Mouse (Mus musculus): ENCODE measurements at regions not wholly inside any gene's neighbourhood (a gene's known extent, or its start where the extent isn't known, plus 50 kb on each side); places are given as distances from the start of the nearest gene placed in this dataset.

GRCm38 (mm10) chr17:63003911-63004310 is 122.8 kb upstream of the Efna5 start:
- Histone ChIP-seq H3K9me3 (ENCODE audit: control insufficient read depth, low read length) (no peaks in the 10 kb centered on the region), H3K36me3 (ENCODE audit: control insufficient read depth, insufficient read depth, low read length) (no peaks in the 10 kb centered on the region), H3K9ac (replicated peaks; ENCODE audit: low read length) (no peak overlapping the region), H3K4me3 (replicated peaks; ENCODE audit: low read depth, low read length) (no peak overlapping the region), H3K4me1 (ENCODE audit: control insufficient read depth, insufficient read depth, low read length) (peaks cover 15% of the 10 kb centered on the region; the same call in 1 of the 2 replicates), H3K27ac (replicated peaks; ENCODE audit: low read depth, low read length) (no peak overlapping the region), H3K27me3 (ENCODE audit: control insufficient read depth, insufficient read depth, low read length) (no peaks in the 10 kb centered on the region), H3K4me2 (ENCODE audit: low read length) (no peak overlapping the region)
- 92% methylated on average over 5 of the region's 5 CpGs for WGBS
- DNase-seq = no peak
- no peak for ATAC-seq (ENCODE audit: low FRiP score, low TSS enrichment)

GRCm38 (mm10) chr17:63002729-63003128 is 121.6 kb upstream of the Efna5 start:
- H3K4me1 ChIP-seq (ENCODE audit: control insufficient read depth, insufficient read depth, low read length) = 0 out of 2 replicates have a peak, but pooled peaks cover 8% of the 10 kb centered on the region
- DNase-seq (no peak), ATAC-seq (ENCODE audit: low FRiP score, low TSS enrichment) (no peak)
- no peaks in the 10 kb centered on the region for H3K27me3 ChIP-seq (ENCODE audit: control insufficient read depth, insufficient read depth, low read length)
- no peak overlapping the region for H3K27ac ChIP-seq (replicated peaks; ENCODE audit: low read depth, low read length)
- no peaks in the 10 kb centered on the region for H3K36me3 ChIP-seq (ENCODE audit: control insufficient read depth, insufficient read depth, low read length)
- no peak overlapping the region for H3K9ac ChIP-seq (replicated peaks; ENCODE audit: low read length)
- no peak overlapping the region for H3K4me2 ChIP-seq (ENCODE audit: low read length)
- no peak overlapping the region for H3K4me3 ChIP-seq (replicated peaks; ENCODE audit: low read depth, low read length)
- WGBS = 95% methylated on average over 4 of the region's 4 CpGs
- H3K9me3 ChIP-seq (ENCODE audit: control insufficient read depth, low read length) = no peaks in the 10 kb centered on the region

- 36% methylated on average over 2 of the region's 2 CpGs for WGBS
- H3K27ac ChIP-seq (replicated peaks; ENCODE audit: low read depth, low read length) = no peak overlapping the region
- ATAC-seq (ENCODE audit: low FRiP score, low TSS enrichment) (no peak), DNase-seq (no peak)
- H3K9ac ChIP-seq (replicated peaks; ENCODE audit: low read length) = no peak overlapping the region
- no peaks in the 10 kb centered on the region for H3K9me3 ChIP-seq (ENCODE audit: control insufficient read depth, low read length)
- H3K4me1 ChIP-seq (ENCODE audit: control insufficient read depth, insufficient read depth, low read length) = 0 out of 2 replicates have a peak, but pooled peaks cover 8% of the 10 kb centered on the region
- H3K27me3 ChIP-seq (ENCODE audit: control insufficient read depth, insufficient read depth, low read length) = no peaks in the 10 kb centered on the region
- no peak overlapping the region for H3K4me2 ChIP-seq (ENCODE audit: low read length)
- no peaks in the 10 kb centered on the region for H3K36me3 ChIP-seq (ENCODE audit: control insufficient read depth, insufficient read depth, low read length)
- H3K4me3 ChIP-seq (replicated peaks; ENCODE audit: low read depth, low read length) = no peak overlapping the region
Observed at GRCm38 (mm10) chr17:63001898-63002297, 120.8 kb upstream of the Efna5 start.

GRCm38 (mm10) chr17:62997691-62998090 is 116.6 kb upstream of the Efna5 start:
- no peaks in the 10 kb centered on the region for H3K9me3 ChIP-seq (ENCODE audit: control insufficient read depth, low read length)
- DNase-seq (no peak), ATAC-seq (ENCODE audit: low FRiP score, low TSS enrichment) (no peak)
- WGBS = 91% methylated on average over 5 of the region's 5 CpGs
- no peak overlapping the region for H3K4me3 ChIP-seq (replicated peaks; ENCODE audit: low read depth, low read length)
- H3K9ac ChIP-seq (replicated peaks; ENCODE audit: low read length) = no peak overlapping the region
- H3K36me3 ChIP-seq (ENCODE audit: control insufficient read depth, insufficient read depth, low read length) = no peaks in the 10 kb centered on the region
- no peak overlapping the region for H3K27ac ChIP-seq (replicated peaks; ENCODE audit: low read depth, low read length)
- no peaks in the 10 kb centered on the region for H3K27me3 ChIP-seq (ENCODE audit: control insufficient read depth, insufficient read depth, low read length)
- H3K4me1 ChIP-seq (ENCODE audit: control insufficient read depth, insufficient read depth, low read length) = 0 out of 2 replicates have a peak, but pooled peaks cover 3% of the 10 kb centered on the region
- no peak overlapping the region for H3K4me2 ChIP-seq (ENCODE audit: low read length)

GRCm38 (mm10) chr17:62995316-62995715 is 114.2 kb upstream of the Efna5 start:
- H3K36me3 ChIP-seq (ENCODE audit: control insufficient read depth, insufficient read depth, low read length) = no peaks in the 10 kb centered on the region
- no peak for DNase-seq
- H3K9ac ChIP-seq (replicated peaks; ENCODE audit: low read length) = no peak overlapping the region
- ATAC-seq (ENCODE audit: low FRiP score, low TSS enrichment) = no peak
- 0 out of 2 replicates have a peak, but pooled peaks cover 3% of the 10 kb centered on the region for H3K4me1 ChIP-seq (ENCODE audit: control insufficient read depth, insufficient read depth, low read length)
- no peaks in the 10 kb centered on the region for H3K27me3 ChIP-seq (ENCODE audit: control insufficient read depth, insufficient read depth, low read length)
- H3K4me3 ChIP-seq (replicated peaks; ENCODE audit: low read depth, low read length) = no peak overlapping the region
- H3K4me2 ChIP-seq (ENCODE audit: low read length) = no peak overlapping the region
- WGBS = 91% methylated on average over 3 of the region's 3 CpGs
- no peak overlapping the region for H3K27ac ChIP-seq (replicated peaks; ENCODE audit: low read depth, low read length)
- no peaks in the 10 kb centered on the region for H3K9me3 ChIP-seq (ENCODE audit: control insufficient read depth, low read length)

- no peak overlapping the region for H3K4me2 ChIP-seq (ENCODE audit: low read length)
- no peaks in the 10 kb centered on the region for H3K4me1 ChIP-seq (ENCODE audit: control insufficient read depth, insufficient read depth, low read length)
- no peaks in the 10 kb centered on the region for H3K9me3 ChIP-seq (ENCODE audit: control insufficient read depth, low read length)
- H3K9ac ChIP-seq (replicated peaks; ENCODE audit: low read length) = no peak overlapping the region
- no peaks in the 10 kb centered on the region for H3K36me3 ChIP-seq (ENCODE audit: control insufficient read depth, insufficient read depth, low read length)
- WGBS = 94% methylated on average over 2 of the region's 2 CpGs
- H3K4me3 ChIP-seq (replicated peaks; ENCODE audit: low read depth, low read length) = no peak overlapping the region
- H3K27ac ChIP-seq (replicated peaks; ENCODE audit: low read depth, low read length) = no peak overlapping the region
- DNase-seq (no peak), ATAC-seq (ENCODE audit: low FRiP score, low TSS enrichment) (no peak)
- H3K27me3 ChIP-seq (ENCODE audit: control insufficient read depth, insufficient read depth, low read length) = no peaks in the 10 kb centered on the region
Observed at GRCm38 (mm10) chr17:62992977-62993376, 111.9 kb upstream of the Efna5 start.

- H3K4me3 ChIP-seq (replicated peaks; ENCODE audit: low read depth, low read length) = no peak overlapping the region
- no peak for ATAC-seq (ENCODE audit: low FRiP score, low TSS enrichment)
- H3K4me2 ChIP-seq (ENCODE audit: low read length) = no peak overlapping the region
- DNase-seq = no peak
- H3K4me1 ChIP-seq (ENCODE audit: control insufficient read depth, insufficient read depth, low read length) = no peaks in the 10 kb centered on the region
- no peaks in the 10 kb centered on the region for H3K27me3 ChIP-seq (ENCODE audit: control insufficient read depth, insufficient read depth, low read length)
- 82% methylated on average over 6 of the region's 6 CpGs for WGBS
- H3K9ac ChIP-seq (replicated peaks; ENCODE audit: low read length) = no peak overlapping the region
- H3K27ac ChIP-seq (replicated peaks; ENCODE audit: low read depth, low read length) = no peak overlapping the region
- H3K36me3 ChIP-seq (ENCODE audit: control insufficient read depth, insufficient read depth, low read length) = no peaks in the 10 kb centered on the region
- no peaks in the 10 kb centered on the region for H3K9me3 ChIP-seq (ENCODE audit: control insufficient read depth, low read length)
Observed at GRCm38 (mm10) chr17:62986304-62986703, 105.2 kb upstream of the Efna5 start.

GRCm38 (mm10) chr17:62980337-62980736 is 99.2 kb upstream of the Efna5 start:
- WGBS = 14% methylated on average over 3 of the region's 3 CpGs
- no peaks in the 10 kb centered on the region for H3K27me3 ChIP-seq (ENCODE audit: control insufficient read depth, insufficient read depth, low read length)
- peaks cover 9% of the 10 kb centered on the region for H3K4me1 ChIP-seq (ENCODE audit: control insufficient read depth, insufficient read depth, low read length)
- H3K36me3 ChIP-seq (ENCODE audit: control insufficient read depth, insufficient read depth, low read length) = no peaks in the 10 kb centered on the region
- H3K4me3 ChIP-seq (replicated peaks; ENCODE audit: low read depth, low read length) = no peak overlapping the region
- ATAC-seq (ENCODE audit: low FRiP score, low TSS enrichment) = no peak
- no peak overlapping the region for H3K9ac ChIP-seq (replicated peaks; ENCODE audit: low read length)
- H3K9me3 ChIP-seq (ENCODE audit: control insufficient read depth, low read length) = no peaks in the 10 kb centered on the region
- no peak overlapping the region for H3K27ac ChIP-seq (replicated peaks; ENCODE audit: low read depth, low read length)
- no peak for DNase-seq
- no peak overlapping the region for H3K4me2 ChIP-seq (ENCODE audit: low read length)

- DNase-seq = no peak
- no peak overlapping the region for H3K4me2 ChIP-seq (ENCODE audit: low read length)
- H3K9me3 ChIP-seq (ENCODE audit: control insufficient read depth, low read length) = peaks cover 4% of the 10 kb centered on the region
- H3K9ac ChIP-seq (replicated peaks; ENCODE audit: low read length) = no peak overlapping the region
- H3K27me3 ChIP-seq (ENCODE audit: control insufficient read depth, insufficient read depth, low read length) = no peaks in the 10 kb centered on the region
- ATAC-seq (ENCODE audit: low FRiP score, low TSS enrichment) = no peak
- no peaks in the 10 kb centered on the region for H3K36me3 ChIP-seq (ENCODE audit: control insufficient read depth, insufficient read depth, low read length)
- H3K4me1 ChIP-seq (ENCODE audit: control insufficient read depth, insufficient read depth, low read length) = peaks cover 12% of the 10 kb centered on the region
- no peak overlapping the region for H3K27ac ChIP-seq (replicated peaks; ENCODE audit: low read depth, low read length)
- H3K4me3 ChIP-seq (replicated peaks; ENCODE audit: low read depth, low read length) = no peak overlapping the region
- 63% methylated on average over 4 of the region's 4 CpGs for WGBS
Observed at GRCm38 (mm10) chr17:62977561-62977960, 96.4 kb upstream of the Efna5 start.

All from midbrain, embryonic 14.5 days (tissue).